Mouse (Mus musculus): ENCODE measurements around the gene Smad3. TPM values are rescaled to one million over a fixed set of nuclear protein-coding genes. Genes with fewer than 3 reads are reported as not detected.
A peak's percentile ranks its signal among the peaks of the same experiment; 100 is the strongest.

Gene Smad3
- polyA plus RNA-seq, 1 experiment from 2014 or later, result 16.1 TPM

GRCm38 (mm10) chr9:63707816-63708588, 49.8 kb downstream of the Smad3 start:
- Histone ChIP-seq H3K27ac (ENCODE audit: low read depth) (no peak overlapping the region), H3K4me1 (ENCODE audit: insufficient read depth) (peaks cover 36% of the 10 kb centered on the region), H3K9ac (no peak overlapping the region), H3K4me3 (ENCODE audit: low read depth, low read length) (no peak overlapping the region), H3K4me2 (no peak overlapping the region), H3K27me3 (ENCODE audit: insufficient read depth, low read length) (no peaks in the 10 kb centered on the region), H3K36me3 (ENCODE audit: insufficient read depth) (0 out of 2 replicates have a peak, but pooled peaks cover 10% of the 10 kb centered on the region), H3K9me3 (ENCODE audit: low read depth, low read length) (no peaks in the 10 kb centered on the region)
- no peak for TF ChIP-seq CTCF (IDR thresholded peaks at IDR 0.05; ENCODE audit: low read depth)
- 84% methylated on average over 9 of the region's 9 CpGs for WGBS
- no peak for ATAC-seq (ENCODE audit: insufficient read depth)
- no peak for DNase-seq

- TF ChIP-seq CTCF (IDR thresholded peaks at IDR 0.05; ENCODE audit: low read depth), result no peak
- Histone ChIP-seq H3K4me1 (ENCODE audit: insufficient read depth) (peaks cover 35% of the 10 kb centered on the region), H3K9ac (no peak overlapping the region), H3K4me3 (ENCODE audit: low read depth, low read length) (no peak overlapping the region), H3K36me3 (ENCODE audit: insufficient read depth) (0 out of 2 replicates have a peak, but pooled peaks cover 4% of the 10 kb centered on the region), H3K9me3 (ENCODE audit: low read depth, low read length) (no peaks in the 10 kb centered on the region), H3K4me2 (no peak overlapping the region), H3K27ac (ENCODE audit: low read depth) (peak overlapping the region; percentile 25), H3K27me3 (ENCODE audit: insufficient read depth, low read length) (no peaks in the 10 kb centered on the region)
- peak; percentile 71 for DNase-seq
- WGBS, result 16% methylated on average over 9 of the region's 9 CpGs
- ATAC-seq (ENCODE audit: insufficient read depth), result peak; percentile 33
Measured at GRCm38 (mm10) chr9:63706152-63706733, 51.6 kb downstream of the Smad3 start.

- Histone ChIP-seq H3K36me3 (ENCODE audit: insufficient read depth) (0 out of 2 replicates have a peak, but pooled peaks cover 4% of the 10 kb centered on the region), H3K27me3 (ENCODE audit: insufficient read depth, low read length) (no peaks in the 10 kb centered on the region), H3K9ac (no peak overlapping the region), H3K4me2 (no peak overlapping the region), H3K9me3 (ENCODE audit: low read depth, low read length) (no peaks in the 10 kb centered on the region), H3K4me1 (ENCODE audit: insufficient read depth) (peaks cover 35% of the 10 kb centered on the region), H3K4me3 (ENCODE audit: low read depth, low read length) (no peak overlapping the region), H3K27ac (ENCODE audit: low read depth) (no peak overlapping the region; the same call in 1 of the 2 replicates)
- DNase-seq (no peak), ATAC-seq (ENCODE audit: insufficient read depth) (no peak)
- WGBS, result 47% methylated on average over 6 of the region's 6 CpGs
- no peak for TF ChIP-seq CTCF (IDR thresholded peaks at IDR 0.05; ENCODE audit: low read depth)
Measured at GRCm38 (mm10) chr9:63704979-63705751, 52.6 kb downstream of the Smad3 start.

- H3K36me3 ChIP-seq (ENCODE audit: insufficient read depth), result no peaks in the 10 kb centered on the region
- H3K9me3 ChIP-seq (ENCODE audit: low read depth, low read length), result no peaks in the 10 kb centered on the region
- WGBS, result 53% methylated on average over 5 of the region's 5 CpGs
- H3K4me1 ChIP-seq (ENCODE audit: insufficient read depth), result peaks cover 39% of the 10 kb centered on the region
- no peak overlapping the region for H3K4me3 ChIP-seq (ENCODE audit: low read depth, low read length)
- no peak for DNase-seq
- H3K27ac ChIP-seq (ENCODE audit: low read depth), result no peak overlapping the region
- no peak overlapping the region for H3K4me2 ChIP-seq
- no peak for TF ChIP-seq CTCF (IDR thresholded peaks at IDR 0.05; ENCODE audit: low read depth)
- H3K9ac ChIP-seq, result no peak overlapping the region
- no peak for ATAC-seq (ENCODE audit: insufficient read depth)
- no peaks in the 10 kb centered on the region for H3K27me3 ChIP-seq (ENCODE audit: insufficient read depth, low read length)
Measured at GRCm38 (mm10) chr9:63704131-63704530, 53.7 kb downstream of the Smad3 start.

- ATAC-seq (ENCODE audit: insufficient read depth) (no peak), DNase-seq (no peak)
- Histone ChIP-seq H3K4me1 (ENCODE audit: insufficient read depth) (peaks cover 46% of the 10 kb centered on the region), H3K36me3 (ENCODE audit: insufficient read depth) (no peaks in the 10 kb centered on the region), H3K4me2 (no peak overlapping the region), H3K27ac (ENCODE audit: low read depth) (no peak overlapping the region), H3K4me3 (ENCODE audit: low read depth, low read length) (no peak overlapping the region), H3K27me3 (ENCODE audit: insufficient read depth, low read length) (no peaks in the 10 kb centered on the region), H3K9me3 (ENCODE audit: low read depth, low read length) (no peaks in the 10 kb centered on the region), H3K9ac (no peak overlapping the region)
- no peak for TF ChIP-seq CTCF (IDR thresholded peaks at IDR 0.05; ENCODE audit: low read depth)
- 74% methylated on average over 7 of the region's 7 CpGs for WGBS
Measured at GRCm38 (mm10) chr9:63703236-63703785, 54.5 kb downstream of the Smad3 start.

- Histone ChIP-seq H3K27ac (ENCODE audit: low read depth) (peak overlapping the region; percentile 10; the same call in 1 of the 2 replicates), H3K4me1 (ENCODE audit: insufficient read depth) (peaks cover 52% of the 10 kb centered on the region), H3K36me3 (ENCODE audit: insufficient read depth) (no peaks in the 10 kb centered on the region), H3K4me2 (peak overlapping the region; percentile 25; the same call in 1 of the 2 replicates), H3K27me3 (ENCODE audit: insufficient read depth, low read length) (no peaks in the 10 kb centered on the region), H3K4me3 (ENCODE audit: low read depth, low read length) (no peak overlapping the region), H3K9me3 (ENCODE audit: low read depth, low read length) (no peaks in the 10 kb centered on the region), H3K9ac (no peak overlapping the region)
- 24% methylated on average over 16 of the region's 16 CpGs for WGBS
- TF ChIP-seq CTCF (IDR thresholded peaks at IDR 0.05; ENCODE audit: low read depth), result no peak
- DNase-seq (peak; percentile 87), ATAC-seq (ENCODE audit: insufficient read depth) (peak; percentile 73)
Measured at GRCm38 (mm10) chr9:63702502-63703013, 55.2 kb downstream of the Smad3 start.
